Mouse (Mus musculus) B cell, adult 2 months (primary cell): ENCODE measurements at regions not wholly inside any gene's neighbourhood (a gene's known extent, or its start where the extent isn't known, plus 50 kb on each side); places are given as distances from the start of the nearest gene placed in this dataset.

Source experiments
- DNase-seq, 2 experiments: peaks; one replicate each; pipeline ENCODE4 v3.0.0; 2022

DNA sequence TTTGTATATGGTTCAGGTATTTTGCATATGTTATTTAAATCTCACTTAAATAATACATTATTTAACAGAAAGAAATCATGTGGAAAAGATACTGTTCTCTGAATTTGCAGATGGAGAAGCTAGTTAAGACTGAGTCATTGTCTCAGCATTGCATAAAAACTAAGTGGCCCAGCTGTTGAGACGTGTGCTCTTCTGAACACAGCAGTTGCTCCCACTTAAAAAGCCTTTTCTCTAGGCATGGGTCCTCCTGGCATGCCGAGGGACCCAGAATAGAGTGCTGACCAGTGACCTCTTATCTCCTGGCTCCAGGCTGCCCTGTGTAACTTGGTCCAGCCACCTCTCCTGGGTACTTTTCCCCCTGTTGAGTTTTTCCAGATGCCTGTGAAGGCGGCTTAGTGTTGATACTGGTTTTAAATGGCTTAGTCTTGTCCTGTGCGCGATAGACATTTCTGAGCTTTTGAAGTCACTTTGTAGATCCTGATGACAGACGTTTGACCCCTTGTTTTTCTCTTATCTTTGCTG lies 312.2 kb downstream of the Plpp3 start:
- no peak for DNase-seq

DNA sequence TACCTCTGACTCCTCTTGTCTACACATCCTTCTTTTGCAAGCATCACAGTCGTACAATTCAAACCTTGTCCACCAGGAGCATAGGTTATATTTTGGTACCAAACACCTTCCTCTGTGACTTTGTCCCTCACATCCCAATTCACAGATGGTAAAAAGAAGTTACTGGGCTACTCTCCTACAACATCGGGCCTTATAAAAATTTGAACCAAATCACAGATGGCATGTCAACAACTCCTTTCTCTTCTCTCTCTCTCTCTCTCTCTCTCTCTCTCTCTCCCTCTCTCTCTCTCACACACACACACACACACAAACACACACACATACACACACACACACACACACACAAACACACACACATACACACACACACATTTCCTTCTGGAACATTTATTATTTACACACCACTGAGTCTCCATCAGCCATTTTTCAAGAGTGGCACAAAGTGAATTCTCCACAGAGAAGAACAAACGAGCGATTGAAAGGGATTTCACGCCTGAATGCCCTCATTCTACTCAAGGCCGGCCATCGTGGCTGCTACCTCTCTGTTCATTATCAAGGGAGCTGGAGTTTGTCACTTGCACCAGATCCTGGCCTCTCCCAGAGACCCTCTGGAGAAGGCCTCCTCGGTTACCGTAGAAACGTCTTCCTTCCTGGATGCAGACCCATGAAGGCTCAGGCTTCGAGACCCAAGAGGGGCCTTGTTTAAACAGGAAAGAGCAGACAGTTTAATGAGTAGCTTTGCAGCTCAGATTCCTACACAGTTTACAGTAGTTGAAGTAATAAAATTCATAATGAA lies 314.7 kb upstream of the Gm12728 start:
- DNase-seq, result no peak

DNA sequence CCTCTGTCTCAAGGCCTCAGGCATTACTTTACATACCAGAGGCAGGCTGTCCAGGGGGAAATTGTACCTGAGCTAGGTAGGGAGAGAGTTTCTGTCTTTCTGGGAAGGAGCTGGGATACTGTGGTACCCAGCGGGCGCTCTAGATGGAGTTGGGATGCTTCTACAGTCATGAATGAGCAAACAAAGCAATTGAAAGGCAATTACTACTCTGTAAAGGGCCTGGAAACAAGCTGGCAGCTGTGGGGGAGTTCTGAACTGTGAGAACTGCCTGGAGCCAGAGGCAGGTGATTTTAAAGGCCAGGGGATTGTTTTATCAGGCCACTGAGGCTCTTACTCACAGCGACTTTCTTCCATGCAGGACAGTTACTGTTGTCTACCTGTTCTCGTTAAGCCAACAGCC lies 313.3 kb upstream of the Gm12728 start:
- DNase-seq, result no peak

DNA sequence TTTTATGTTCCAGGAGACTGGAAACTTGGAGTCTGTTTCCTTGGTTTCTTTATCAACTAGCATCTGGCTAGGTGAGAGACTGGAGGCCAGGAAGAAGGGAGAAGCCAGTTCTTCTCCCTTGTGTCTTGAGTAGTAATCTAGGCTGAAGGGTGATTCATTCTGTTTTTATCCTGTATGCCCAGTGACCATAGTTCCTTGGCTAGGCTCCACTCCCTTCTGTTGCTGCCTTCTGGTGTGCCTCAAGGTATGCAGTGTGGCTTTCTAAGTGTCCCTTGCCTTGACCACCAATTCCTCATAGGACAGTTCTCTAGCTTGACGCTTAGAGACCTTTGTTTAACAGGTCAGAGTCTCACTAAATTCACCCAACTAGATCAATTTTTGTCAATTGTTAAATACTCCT lies 303.3 kb upstream of the Gm12728 start:
- DNase-seq, result no peak

DNA sequence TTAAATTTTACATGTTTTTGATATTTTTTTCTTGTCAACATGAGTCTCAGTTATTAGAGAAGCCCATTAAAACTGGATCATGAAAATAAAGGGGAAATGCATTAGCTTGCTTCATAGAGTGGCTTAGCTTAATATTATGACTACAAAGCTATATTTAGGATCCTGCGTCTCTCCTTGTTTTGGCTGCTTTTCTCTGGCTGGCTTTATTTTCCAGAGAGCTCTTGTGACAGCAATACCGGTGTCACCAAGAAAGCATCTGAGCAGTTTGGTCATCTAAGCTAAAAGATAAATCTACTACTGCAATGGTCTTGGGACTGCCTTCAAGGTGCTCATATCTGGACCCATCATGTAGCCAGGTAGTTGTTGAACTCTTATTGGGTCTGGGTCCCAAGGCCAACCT lies 293.5 kb upstream of the Gm12728 start:
- no peak for DNase-seq

DNA sequence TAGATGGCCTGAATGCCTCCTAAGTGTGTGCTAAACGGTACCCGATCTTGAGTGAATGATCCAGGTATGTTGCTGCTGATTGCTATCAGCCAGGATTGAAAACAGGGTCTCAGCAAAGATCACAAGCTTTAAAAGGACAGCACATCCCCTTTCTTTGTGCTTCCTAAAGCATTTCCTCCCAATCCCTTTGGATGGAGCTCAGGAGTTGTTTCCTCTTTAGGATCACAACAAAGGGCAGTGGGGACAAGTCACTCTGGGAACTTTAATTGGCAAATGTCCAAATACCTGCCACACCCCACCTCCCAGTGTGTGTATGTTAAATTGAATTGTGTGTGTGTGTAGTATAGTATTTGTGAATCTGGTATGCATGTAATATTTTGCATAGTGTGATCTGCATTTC lies 283.5 kb upstream of the Gm12728 start:
- DNase-seq, result no peak

DNA sequence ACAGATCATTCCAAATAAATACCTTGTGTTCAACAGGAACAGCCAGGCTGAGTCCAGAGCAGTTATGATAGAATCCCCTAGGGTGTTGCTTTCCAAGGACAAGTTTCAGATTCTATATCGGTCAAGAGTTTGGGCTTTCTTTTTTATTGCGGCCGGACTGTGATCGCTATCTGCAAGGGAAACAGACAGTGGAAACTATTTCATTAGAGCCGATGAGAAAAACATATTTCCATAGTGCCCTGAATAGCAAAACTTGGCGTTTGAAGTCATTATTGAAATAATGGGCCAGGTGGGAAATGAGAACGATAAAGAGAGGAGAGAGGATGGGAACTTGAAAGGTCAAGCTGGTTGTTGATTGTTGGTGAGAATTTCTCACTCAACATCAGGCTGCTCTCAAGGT lies 282.4 kb upstream of the Gm12728 start:
- no peak for DNase-seq

DNA sequence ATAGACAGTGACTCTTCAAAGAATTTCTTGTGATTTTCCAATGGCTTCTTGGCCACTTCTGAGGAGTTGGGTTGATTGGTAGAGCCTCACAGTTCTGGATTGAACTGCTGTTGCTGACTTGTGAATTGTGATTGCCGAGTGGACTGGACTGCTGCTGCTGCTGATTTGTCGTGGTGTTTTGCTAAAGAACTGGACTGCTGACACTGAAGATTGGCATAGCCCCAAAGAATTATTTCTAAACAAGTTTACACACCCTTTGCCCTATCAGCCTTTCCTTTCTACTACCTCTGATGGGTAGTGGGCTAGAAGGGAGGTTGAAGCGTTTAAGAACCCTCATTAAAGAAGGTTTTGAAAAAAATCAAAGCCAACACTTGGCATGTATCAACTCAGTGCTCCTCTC lies 280.6 kb upstream of the Gm12728 start:
- no peak for DNase-seq

DNA sequence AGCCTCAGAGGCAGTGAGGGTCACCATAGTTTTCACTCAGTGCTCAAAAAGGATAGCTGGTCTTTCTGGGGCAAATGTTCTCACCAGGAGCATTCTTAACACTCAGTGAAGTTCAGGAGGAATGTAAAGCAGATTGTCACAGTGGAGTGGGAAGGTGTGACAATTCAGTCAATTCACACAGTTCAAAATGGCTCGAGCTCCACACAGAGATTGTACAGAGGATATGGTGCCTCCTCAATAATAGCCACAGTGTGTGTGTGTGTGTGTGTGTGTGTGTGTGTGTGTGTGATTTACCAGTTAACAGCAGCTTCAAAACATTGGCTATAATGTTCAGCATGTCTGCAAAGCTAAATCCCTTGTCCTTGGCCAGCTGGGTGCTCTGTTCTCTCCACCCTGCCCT lies 279.3 kb upstream of the Gm12728 start:
- no peak for DNase-seq

DNA sequence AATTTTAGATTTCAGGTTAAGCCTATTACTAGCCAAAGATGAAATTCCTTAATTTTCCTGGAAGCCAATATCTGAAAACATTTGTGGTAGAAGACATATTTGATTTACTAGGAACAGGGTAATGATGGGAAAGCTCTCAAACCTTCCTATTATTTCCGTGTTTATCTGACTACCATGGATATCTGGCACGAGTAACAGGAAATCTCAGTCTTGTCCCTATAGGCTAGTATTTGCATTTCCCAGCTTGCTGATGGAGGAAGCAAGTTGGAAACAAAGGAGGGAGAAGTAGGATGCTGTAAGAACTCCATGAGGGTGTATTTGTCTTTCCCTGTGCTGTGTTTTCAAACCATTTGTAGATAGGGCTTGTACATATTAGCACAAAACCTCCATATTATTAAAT lies 264.5 kb upstream of the Gm12728 start:
- DNase-seq, result no peak

DNA sequence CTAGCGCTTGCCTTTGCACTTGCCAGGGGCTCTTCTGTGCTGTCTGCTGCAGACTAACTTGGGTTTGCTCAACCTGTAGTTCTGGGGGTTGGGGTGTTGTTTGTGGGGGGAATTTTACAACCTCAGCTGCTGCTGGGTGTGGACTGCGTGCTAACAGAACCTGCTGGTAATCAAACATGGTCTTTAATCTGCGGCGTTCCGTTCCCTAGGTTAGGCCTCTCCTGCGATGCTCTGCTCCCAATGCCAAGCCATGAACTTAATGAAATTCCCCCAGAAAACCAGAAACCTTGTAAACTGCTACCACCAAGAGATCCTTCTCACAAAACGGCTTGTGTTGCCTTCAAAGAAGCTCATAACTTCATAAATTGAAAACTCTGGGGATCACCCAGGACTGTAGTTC lies 262.9 kb upstream of the Gm12728 start:
- DNase-seq, result no peak

DNA sequence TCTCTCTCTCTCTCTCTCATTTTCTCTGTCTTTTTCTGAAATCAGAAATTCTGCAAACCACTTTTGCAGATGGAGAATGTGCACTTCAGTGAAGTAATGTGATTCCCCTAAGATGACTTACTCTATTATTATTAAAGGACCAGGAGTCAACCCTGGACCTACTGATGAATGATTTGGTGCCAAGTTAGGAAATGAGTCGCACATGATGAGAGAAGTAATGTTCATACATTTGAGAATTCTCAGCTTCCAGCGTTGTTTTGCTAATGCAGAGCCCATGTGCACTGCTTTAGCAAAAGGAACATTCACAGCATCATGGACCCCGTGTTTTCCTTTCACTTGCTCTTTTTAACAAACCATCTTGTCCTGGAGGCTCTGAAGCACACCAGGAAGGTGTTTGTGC lies 262.4 kb upstream of the Gm12728 start:
- DNase-seq, result no peak

DNA sequence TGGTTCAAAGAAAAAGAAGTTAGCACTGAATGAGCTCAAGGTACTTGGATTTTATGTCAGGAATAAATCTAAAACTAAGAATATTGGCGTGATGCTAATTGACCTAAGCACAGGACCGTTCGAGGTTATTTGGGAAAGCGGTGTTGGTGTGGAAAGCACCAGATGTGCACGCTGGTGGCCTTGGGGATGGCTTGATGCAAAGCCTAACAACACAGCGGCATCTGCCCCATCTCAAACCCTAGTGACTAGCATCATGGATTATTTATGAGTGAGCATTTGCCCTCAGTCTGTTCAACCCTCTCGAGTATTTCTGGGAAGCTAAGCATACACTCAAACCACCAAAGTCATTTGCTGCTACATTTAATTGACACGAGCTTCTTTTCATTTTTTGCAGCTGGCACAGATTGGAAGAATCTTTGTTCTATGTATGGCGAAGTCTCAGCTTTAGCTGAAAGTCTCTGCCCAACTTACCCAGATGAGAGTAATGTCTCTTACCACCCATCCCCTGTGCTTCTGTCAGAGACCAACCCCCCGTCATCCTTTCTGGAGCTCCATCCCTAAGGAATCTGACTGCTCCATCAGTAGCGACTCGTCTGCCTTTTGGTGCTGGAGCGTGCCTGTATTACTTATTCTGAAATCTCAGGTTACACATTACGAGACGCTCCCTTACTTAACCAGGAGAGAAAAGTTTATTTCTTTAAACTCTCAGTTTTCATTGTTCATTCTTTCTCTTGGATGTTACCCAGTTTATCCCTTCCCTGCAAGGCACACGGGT lies 257.8 kb upstream of the Gm12728 start:
- no peak for DNase-seq

DNA sequence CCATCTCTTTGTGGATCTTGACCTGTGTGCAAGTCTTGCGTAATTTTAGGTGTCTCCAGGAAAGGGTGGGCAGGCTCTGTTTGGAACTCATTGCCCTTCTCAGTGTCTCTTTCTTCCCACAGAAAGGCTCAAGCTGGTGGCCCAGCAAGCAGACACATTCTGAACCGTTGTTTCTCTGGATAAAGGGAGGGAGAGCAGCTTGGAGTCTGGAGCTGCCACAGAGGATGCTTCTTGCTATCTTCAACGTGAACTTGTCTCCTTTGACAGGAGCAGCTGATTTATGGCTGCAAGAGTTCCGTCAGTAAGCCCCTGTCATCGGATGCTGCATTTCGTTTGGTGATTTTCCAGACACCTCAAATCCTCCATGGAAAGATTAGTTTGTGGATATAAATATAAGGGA lies 254.2 kb upstream of the Gm12728 start:
- DNase-seq, result no peak

DNA sequence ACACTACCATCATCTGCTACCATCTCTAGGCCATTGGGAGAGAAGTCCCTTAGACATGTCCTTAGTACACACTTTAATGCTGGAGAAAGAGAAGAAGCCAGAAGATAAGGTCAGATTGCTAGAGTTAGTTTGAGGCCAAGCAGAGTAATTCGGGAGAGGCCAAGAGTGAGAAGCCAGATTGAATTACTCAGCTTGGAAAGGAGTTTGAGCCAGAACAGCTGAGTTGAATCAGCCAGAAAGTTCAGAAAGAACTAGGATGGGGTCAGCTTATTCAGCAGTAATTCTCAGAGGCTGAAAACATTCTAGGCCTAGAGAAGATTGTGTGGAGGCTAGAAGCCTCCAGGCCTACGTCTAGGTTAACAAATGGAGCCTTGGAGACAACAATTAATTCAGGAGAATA lies 244.2 kb upstream of the Gm12728 start:
- no peak for DNase-seq

DNA sequence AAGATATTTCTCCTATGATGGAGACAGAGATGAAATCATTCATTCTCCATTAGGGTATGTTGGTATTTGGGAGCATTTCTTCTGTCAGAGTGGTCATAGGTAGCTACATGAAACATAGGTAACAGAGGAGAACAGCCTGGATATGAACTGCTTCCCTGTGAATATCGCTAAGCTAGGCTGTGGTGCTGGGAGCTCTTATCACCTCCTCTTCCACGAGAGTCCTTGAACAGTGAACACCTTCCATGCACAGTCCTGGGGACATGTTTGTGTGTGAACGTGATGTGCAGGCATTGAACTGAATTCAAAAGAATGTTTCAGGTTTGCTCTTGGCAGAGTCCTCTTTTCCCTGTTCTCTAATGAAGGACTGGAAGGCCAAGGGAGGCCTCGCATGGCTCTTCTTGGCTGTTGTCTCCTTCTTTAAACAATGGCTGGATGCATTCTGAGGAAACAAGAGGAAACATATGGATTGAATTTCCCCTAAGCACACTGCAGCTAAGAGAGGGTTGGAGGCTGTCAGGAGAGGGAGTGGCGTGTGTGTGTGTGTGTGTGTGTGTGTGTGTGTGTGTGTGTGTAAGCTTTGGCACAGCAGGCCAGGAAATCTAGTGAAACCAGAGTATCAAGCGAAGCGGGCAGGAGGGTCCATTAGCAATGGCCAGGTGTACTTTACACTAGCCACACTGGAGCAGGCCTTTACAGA lies 239.8 kb upstream of the Gm12728 start:
- DNase-seq, result no peak

DNA sequence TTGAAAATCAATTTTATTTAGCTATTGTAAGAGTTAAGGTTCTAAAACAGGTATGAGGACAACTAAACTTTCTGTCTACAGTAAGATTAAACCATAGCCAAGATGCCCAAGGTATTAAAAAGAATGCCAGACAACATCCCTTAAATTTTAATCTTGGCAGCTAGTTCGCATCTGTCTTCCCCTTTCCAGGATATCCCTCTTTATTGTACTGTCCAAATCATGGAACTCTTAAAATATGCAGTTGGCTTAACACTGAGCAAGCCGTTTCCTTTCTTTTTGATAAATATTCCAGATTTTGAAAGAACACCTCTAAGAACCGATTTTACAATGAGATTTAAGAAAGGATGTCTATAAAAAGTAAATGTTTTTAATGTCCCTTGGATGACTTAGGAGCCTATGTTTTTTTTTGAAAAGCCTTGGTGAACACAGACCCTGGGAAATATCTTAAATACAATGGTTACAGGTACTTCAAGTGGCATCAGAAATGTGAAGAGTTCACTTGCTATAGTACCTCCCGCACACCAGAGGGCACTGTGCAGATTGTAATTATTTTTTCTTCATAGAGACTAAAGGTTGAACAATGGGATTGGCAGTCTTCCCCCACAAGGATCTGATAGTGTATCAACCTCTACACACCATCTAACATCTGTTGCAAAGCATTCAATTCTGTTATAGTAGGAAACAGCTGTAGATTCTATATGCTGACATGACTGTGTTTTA lies 237.5 kb upstream of the Gm12728 start:
- DNase-seq, result peak; percentile 41 to 42

DNA sequence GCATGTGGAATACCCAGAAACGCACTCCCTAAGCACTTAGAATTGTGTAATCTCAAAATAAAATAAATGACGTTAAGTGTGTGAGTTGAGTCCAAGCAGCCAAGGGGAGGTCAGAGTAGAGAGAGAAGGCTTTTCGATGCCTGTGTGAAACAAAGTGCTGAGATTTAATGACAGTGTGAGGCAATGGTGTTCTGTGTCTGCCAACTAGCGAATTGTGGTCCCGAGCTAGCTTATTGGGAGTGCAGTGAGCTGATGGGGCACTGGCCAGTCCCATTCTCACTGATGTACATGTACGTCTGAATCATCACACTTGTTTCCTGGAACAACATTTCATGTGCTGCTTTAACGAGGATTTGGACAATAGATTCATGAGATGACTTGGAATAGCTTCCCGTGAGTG lies 234.7 kb upstream of the Gm12728 start:
- no peak for DNase-seq

DNA sequence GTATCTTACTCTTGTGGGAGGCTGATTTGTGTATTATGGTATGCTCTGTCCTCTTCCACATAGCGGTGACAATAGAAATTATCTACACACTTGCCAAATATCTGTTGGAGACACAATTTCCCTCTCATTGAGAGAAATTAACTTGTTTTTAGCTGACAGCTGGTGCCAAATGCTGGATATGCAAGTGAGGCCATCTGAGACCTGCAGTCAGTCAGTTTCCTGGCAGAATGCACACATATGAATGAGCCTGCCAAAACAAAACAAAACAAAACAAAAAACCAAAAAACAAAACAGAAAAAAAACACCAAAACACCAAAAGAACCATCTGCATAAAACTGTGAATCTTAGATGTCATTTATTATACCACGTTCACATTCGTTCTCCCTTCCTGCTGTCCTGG lies 233.7 kb upstream of the Gm12728 start:
- no peak for DNase-seq

DNA sequence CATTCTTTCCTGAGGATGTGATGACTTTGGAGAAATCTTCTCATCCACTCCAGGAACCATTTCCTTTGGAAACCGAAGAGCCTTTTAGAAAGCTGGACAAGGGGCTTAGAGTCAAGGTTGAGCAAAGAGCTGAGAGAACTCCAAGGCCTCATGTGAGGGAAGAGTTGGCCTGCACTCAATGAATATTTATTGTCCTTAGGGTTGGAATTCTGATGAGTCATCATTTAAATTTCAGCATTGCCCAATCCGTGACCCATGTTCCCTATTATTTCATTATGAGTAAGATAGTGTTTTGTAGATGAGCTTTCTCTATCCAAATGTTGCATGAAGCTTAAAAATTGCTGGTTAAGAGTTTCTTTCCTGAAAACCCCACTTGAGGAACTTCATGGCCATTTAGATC lies 232.3 kb upstream of the Gm12728 start:
- DNase-seq, result no peak

DNA sequence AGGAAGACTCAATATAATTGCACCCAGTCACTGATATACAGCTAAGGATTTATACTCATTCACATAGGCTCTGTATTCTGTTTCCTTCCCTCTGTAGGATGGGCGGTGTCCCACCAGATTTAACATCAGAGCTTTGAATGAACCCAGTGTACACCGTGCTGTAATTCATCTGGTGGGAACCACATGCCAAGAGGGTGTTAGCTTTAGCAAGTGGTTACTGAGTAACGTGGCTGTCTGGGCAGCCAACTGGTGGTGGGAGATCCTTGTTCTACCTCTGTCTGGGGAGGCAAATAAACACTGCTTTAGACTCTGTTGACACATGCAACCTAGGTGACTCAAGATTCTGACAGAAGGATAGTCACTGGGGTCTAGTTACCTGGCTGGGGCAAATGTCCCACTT lies 229.6 kb upstream of the Gm12728 start:
- no peak for DNase-seq

DNA sequence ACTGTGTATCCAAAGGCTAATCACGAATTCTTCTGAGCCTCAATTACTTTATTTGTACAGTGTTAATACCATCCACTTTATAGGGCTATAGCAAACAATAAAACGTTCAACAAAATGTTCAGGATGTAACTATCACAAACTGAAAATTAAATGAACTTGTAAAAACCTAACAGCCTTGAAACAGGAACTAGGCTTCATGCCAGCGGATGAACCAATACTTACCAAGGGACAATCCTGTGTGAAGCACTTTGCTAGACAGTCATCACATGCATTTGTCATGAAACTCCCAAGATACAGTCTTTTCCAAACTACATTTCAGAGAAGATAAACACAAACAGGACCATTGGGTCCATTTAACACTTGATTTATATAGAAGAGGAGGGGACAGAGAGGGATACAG lies 228.9 kb upstream of the Gm12728 start:
- DNase-seq, result no peak

DNA sequence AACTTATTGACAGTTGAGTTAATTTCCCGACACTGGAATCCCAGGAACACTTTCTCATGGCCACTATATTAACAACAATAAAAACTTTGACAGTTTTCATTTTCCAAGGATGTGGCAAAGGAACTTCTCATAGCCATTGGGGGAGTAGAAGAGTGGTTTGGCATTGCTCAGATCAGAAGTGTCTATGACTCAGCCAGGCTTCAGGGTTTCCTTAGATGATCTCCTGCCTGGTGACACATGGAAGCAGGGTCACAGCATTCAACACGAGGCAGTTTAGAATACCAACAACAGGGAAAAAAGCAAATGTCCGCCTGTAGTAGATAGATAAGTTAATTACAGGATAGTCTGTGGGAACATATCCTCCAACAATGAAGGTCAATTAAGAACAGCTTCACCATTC lies 228.1 kb upstream of the Gm12728 start:
- DNase-seq, result no peak
